Mouse (Mus musculus): ENCODE results near the gene Mrpl54. TPM values are rescaled to one million over a fixed set of nuclear protein-coding genes. Genes with fewer than 3 reads are reported as not detected.

Mrpl54 gene
- polyA plus RNA-seq, 1 experiment from 2014 or later = 130 TPM

DNA sequence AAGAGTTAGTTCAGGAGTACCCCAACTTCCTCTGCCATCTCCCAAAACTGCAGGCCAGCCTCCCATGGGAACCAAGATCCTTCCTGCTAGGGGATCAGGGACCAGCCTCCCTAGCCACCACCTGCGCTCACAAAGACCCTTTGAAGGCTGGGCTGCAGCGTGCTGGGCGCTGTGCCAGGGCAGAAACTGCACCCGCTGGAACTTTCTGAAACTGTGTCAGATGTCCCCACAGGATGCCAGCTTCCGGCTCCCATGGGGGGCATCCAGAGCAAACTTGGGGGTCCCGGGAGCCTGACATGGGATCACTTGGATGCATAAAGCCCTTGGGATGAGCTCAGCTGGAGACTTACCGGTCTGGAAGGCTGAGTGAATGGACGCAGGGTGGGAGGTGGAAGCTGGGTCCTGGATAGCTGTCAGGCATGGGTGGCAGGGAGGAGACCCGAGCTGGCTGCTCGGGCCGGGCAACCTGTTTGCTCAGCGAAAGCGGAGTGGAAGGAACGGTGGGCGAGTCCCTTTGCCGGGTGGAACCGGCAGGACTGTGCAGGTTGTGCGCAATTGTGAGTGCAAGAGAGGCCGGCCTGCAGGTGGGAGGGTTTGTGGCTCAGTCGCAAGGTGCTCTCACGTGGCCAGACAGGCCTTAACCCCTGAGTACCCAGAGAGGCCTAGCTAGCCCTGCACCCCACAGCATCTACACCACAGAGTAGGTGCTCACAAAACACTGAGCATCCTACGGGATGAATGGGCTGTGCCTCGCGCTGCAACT, 24.1 kb upstream of the Mrpl54 start:
- no peaks in the 10 kb centered on the region for H3K9me3 ChIP-seq (replicated peaks; ENCODE audit: control insufficient read depth, low read length, poor library complexity, severe bottlenecking)
- no peak overlapping the region for H3K27ac ChIP-seq (ENCODE audit: low read length)
- H3K4me2 ChIP-seq (ENCODE audit: low read length) = peak overlapping the region; percentile 23
- peak overlapping the region; percentile 11; the same call in 1 of the 2 replicates for H3K4me3 ChIP-seq (ENCODE audit: low read depth, low read length)
- H3K4me1 ChIP-seq (ENCODE audit: control insufficient read depth, insufficient read depth, low read length) = peaks cover 19% of the 10 kb centered on the region
- WGBS = 14% methylated on average over 24 of the region's 24 CpGs
- peaks cover 18% of the 10 kb centered on the region for H3K27me3 ChIP-seq (ENCODE audit: control insufficient read depth, insufficient read depth, low read depth, low read length)
- ATAC-seq = no peak
- H3K9ac ChIP-seq (ENCODE audit: low read depth, low read length) = no peak overlapping the region
- no peaks in the 10 kb centered on the region for H3K36me3 ChIP-seq (ENCODE audit: control insufficient read depth, insufficient read depth, low read length)

DNA sequence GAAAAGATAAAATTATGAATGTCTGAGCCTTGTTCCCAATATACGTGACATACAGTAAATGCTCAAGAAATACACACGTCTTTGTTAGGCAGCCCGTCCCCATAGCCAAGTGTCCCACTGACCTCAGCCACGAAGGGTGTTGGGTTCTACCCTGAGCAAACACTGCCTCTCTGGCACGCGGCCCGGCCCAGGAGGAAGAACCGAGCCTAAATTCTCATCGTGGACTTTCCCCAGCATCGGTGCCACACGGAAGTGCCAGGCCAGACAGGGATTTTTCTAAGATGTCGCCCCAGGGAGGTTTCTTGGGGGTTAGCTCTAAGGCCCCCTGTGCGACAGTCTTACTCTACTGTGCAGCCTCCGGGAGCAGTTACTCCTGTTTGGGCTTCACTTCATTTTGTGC, 23.1 kb upstream of the Mrpl54 start:
- no peak for ATAC-seq
- WGBS = 69% methylated on average over 14 of the region's 14 CpGs

DNA sequence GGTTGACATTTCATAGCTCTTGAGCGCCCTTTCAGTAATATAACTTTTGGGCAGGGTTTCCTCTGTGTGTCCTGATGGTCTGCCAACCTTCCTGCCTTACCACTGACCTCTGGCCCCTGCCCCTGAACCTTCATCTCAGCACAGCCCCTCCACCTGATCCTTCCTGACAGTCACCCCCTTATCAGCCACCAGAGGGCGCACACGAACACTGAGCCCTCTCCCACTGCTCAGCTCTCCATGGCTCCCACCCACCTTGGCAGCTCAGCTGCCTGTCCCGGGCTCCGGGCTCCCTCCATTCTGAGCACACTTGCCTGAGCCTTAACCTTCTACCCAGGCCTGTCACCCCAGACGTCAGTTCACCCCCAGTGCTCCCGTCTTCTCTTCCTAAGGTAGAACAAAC, 22.5 kb upstream of the Mrpl54 start:
- H3K4me1 ChIP-seq (ENCODE audit: control insufficient read depth, insufficient read depth, low read length) = peaks cover 11% of the 10 kb centered on the region
- H3K36me3 ChIP-seq (ENCODE audit: control insufficient read depth, insufficient read depth, low read length) = no peaks in the 10 kb centered on the region
- under 1% methylated on average over 7 of the region's 7 CpGs for WGBS
- no peak overlapping the region for H3K4me2 ChIP-seq (ENCODE audit: low read length)
- H3K9ac ChIP-seq (ENCODE audit: low read depth, low read length) = no peak overlapping the region
- no peak for ATAC-seq
- H3K27me3 ChIP-seq (ENCODE audit: control insufficient read depth, insufficient read depth, low read depth, low read length) = peaks cover 27% of the 10 kb centered on the region
- H3K27ac ChIP-seq (ENCODE audit: low read length) = no peak overlapping the region
- H3K4me3 ChIP-seq (ENCODE audit: low read depth, low read length) = no peak overlapping the region
- H3K9me3 ChIP-seq (replicated peaks; ENCODE audit: control insufficient read depth, low read length, poor library complexity, severe bottlenecking) = no peaks in the 10 kb centered on the region

More for the DNA sequence above, 23.1 kb upstream of the Mrpl54 start:
- Histone ChIP-seq H3K27ac (ENCODE audit: low read length) (no peak overlapping the region), H3K27me3 (ENCODE audit: control insufficient read depth, insufficient read depth, low read depth, low read length) (peaks cover 22% of the 10 kb centered on the region), H3K4me3 (ENCODE audit: low read depth, low read length) (no peak overlapping the region), H3K9me3 (replicated peaks; ENCODE audit: control insufficient read depth, low read length, poor library complexity, severe bottlenecking) (no peaks in the 10 kb centered on the region), H3K4me2 (ENCODE audit: low read length) (no peak overlapping the region), H3K9ac (ENCODE audit: low read depth, low read length) (no peak overlapping the region), H3K4me1 (ENCODE audit: control insufficient read depth, insufficient read depth, low read length) (peaks cover 15% of the 10 kb centered on the region), H3K36me3 (ENCODE audit: control insufficient read depth, insufficient read depth, low read length) (no peaks in the 10 kb centered on the region)

DNA sequence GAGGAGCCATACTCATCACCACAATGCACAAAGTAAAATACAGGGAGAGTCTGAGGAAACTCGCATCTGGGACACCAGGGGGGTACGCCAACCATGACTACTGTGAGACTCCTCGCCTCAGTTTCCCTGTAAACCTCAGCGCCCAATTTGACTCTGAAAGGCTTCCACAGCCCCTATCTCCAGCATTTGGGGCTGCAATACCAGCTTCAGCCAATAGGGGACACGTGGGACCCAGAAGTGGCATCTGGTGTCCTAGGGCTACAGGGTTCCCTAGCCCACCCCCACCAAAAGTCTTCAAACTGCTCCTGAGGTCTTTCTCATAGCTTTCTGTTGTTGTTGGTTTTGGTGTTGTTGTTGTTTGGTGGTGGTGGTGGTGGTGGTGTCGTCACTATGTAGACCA, 21.9 kb upstream of the Mrpl54 start:
- Histone ChIP-seq H3K4me3 (ENCODE audit: low read depth, low read length) (no peak overlapping the region), H3K4me1 (ENCODE audit: control insufficient read depth, insufficient read depth, low read length) (peaks cover 7% of the 10 kb centered on the region; the same call in 1 of the 2 replicates), H3K27ac (ENCODE audit: low read length) (no peak overlapping the region), H3K4me2 (ENCODE audit: low read length) (no peak overlapping the region), H3K36me3 (ENCODE audit: control insufficient read depth, insufficient read depth, low read length) (no peaks in the 10 kb centered on the region), H3K27me3 (ENCODE audit: control insufficient read depth, insufficient read depth, low read depth, low read length) (peaks cover 28% of the 10 kb centered on the region), H3K9me3 (replicated peaks; ENCODE audit: control insufficient read depth, low read length, poor library complexity, severe bottlenecking) (no peaks in the 10 kb centered on the region), H3K9ac (ENCODE audit: low read depth, low read length) (no peak overlapping the region)
- no peak for ATAC-seq
- 36% methylated on average over 6 of the region's 6 CpGs for WGBS

DNA sequence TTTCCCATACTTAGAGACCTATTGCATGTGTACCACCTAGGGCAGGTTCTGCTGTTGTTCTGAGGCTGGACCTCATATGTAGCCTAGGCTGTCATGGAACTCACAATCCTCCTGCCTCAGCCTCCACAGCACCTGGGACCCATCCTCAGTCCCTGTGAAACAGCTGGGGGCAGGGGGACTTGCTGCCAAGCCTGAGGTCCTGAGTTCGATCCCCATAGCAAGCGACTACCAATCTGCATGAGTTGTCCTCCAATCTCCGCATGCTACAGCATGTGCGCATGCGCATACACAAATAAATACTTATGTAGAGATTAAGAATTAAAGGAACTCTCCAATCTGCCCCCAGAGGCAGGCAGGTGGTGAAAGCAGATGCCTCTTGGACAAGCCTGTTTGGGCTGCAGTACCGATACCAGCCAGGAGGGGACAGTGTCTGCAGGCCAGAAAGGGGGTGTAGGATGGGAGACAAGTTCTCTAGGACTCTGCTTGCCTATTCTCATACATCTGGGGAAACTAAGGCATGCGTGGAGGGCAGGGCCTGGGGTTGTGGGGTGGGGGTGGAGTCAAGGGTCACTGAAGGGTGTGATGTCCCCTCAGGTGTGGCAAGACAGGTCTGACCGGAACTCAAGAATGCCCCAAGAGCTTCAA, 20.9 kb upstream of the Mrpl54 start:
- Histone ChIP-seq H3K27me3 (ENCODE audit: control insufficient read depth, insufficient read depth, low read depth, low read length) (peaks cover 28% of the 10 kb centered on the region), H3K27ac (ENCODE audit: low read length) (no peak overlapping the region), H3K9ac (ENCODE audit: low read depth, low read length) (no peak overlapping the region)

DNA sequence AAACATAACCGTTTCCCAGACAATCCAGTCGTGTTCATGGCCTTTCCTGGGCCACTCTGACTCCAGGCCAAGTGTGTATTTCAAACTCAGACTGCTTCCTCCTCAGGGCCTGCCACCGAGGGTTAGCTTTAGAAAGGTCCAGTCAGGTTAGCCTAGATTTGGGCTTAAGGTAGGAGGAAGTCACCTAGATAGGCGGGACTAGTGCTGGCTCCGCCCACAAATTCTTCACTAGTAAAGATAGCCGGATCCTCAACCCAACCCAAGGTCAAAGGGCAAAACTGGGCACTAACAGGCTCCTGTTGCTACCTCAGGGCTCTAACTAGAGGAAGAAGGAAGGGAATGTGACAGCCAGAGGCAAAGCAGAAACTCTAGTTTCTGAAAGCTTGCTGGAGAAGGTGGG, 19.9 kb upstream of the Mrpl54 start:
- ATAC-seq = no peak
- no peak overlapping the region for H3K4me2 ChIP-seq (ENCODE audit: low read length)
- peaks cover 7% of the 10 kb centered on the region; the same call in 1 of the 2 replicates for H3K4me1 ChIP-seq (ENCODE audit: control insufficient read depth, insufficient read depth, low read length)
- H3K27me3 ChIP-seq (ENCODE audit: control insufficient read depth, insufficient read depth, low read depth, low read length) = peaks cover 28% of the 10 kb centered on the region
- H3K4me3 ChIP-seq (ENCODE audit: low read depth, low read length) = no peak overlapping the region
- H3K9ac ChIP-seq (ENCODE audit: low read depth, low read length) = no peak overlapping the region
- H3K27ac ChIP-seq (ENCODE audit: low read length) = no peak overlapping the region
- 50% methylated on average over 6 of the region's 6 CpGs for WGBS
- H3K36me3 ChIP-seq (ENCODE audit: control insufficient read depth, insufficient read depth, low read length) = no peaks in the 10 kb centered on the region
- no peaks in the 10 kb centered on the region for H3K9me3 ChIP-seq (replicated peaks; ENCODE audit: control insufficient read depth, low read length, poor library complexity, severe bottlenecking)

More for the DNA sequence above, 20.9 kb upstream of the Mrpl54 start:
- Histone ChIP-seq H3K4me2 (ENCODE audit: low read length) (no peak overlapping the region), H3K4me3 (ENCODE audit: low read depth, low read length) (no peak overlapping the region), H3K36me3 (ENCODE audit: control insufficient read depth, insufficient read depth, low read length) (no peaks in the 10 kb centered on the region), H3K4me1 (ENCODE audit: control insufficient read depth, insufficient read depth, low read length) (peaks cover 7% of the 10 kb centered on the region; the same call in 1 of the 2 replicates), H3K9me3 (replicated peaks; ENCODE audit: control insufficient read depth, low read length, poor library complexity, severe bottlenecking) (no peaks in the 10 kb centered on the region)
- no peak for ATAC-seq
- 67% methylated on average over 8 of the region's 8 CpGs for WGBS

DNA sequence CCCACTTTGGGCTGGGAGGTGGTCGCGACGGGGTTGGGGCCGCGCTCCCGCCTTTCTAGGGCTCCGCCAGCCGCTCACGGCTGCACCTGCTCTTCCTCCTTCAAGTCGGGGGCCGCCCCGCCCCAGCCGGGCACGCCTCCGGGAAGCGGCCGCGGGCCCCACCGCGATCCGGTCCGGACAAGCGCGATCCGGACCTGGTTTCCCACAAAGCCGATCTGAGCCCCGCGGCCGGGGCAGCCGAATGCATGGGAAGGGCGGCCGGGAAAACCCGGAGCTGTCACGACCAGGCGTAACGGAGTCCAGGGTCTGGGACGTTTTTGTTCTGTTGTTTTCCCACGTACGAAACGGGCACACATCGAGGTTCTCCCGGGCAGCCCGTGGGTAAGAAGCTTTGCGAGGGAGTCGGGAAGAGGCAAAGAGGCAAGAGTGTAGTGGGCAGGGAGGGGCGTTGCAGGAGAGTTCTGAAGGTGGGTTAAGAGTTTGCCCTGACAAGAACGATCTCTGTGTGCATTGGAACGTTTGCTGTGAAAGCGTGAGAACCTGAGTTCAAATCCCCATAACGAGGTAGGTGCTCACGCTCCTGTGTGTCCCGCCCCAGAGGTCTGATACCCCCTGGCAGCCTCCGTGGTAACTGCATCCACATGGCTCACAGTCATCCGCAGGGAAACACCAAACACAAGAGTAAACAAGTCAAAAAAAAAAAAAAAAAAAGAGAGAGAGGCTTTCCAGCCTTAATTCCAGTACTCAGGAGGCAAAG, 19.1 kb upstream of the Mrpl54 start:
- Histone ChIP-seq H3K4me3 (ENCODE audit: low read depth, low read length) (peak overlapping the region; percentile 52), H3K4me2 (ENCODE audit: low read length) (peak overlapping the region; percentile 86), H3K27ac (ENCODE audit: low read length) (0 out of 2 replicates have a peak overlapping the region, but pooled peaks have one; percentile 12), H3K9ac (ENCODE audit: low read depth, low read length) (peak overlapping the region; percentile 76), H3K4me1 (ENCODE audit: control insufficient read depth, insufficient read depth, low read length) (peaks cover 7% of the 10 kb centered on the region; the same call in 1 of the 2 replicates), H3K9me3 (replicated peaks; ENCODE audit: control insufficient read depth, low read length, poor library complexity, severe bottlenecking) (no peaks in the 10 kb centered on the region), H3K36me3 (ENCODE audit: control insufficient read depth, insufficient read depth, low read length) (no peaks in the 10 kb centered on the region), H3K27me3 (ENCODE audit: control insufficient read depth, insufficient read depth, low read depth, low read length) (peaks cover 24% of the 10 kb centered on the region)
- ATAC-seq = peak; percentile 66
- 2% methylated on average over 54 of the region's 54 CpGs for WGBS

DNA sequence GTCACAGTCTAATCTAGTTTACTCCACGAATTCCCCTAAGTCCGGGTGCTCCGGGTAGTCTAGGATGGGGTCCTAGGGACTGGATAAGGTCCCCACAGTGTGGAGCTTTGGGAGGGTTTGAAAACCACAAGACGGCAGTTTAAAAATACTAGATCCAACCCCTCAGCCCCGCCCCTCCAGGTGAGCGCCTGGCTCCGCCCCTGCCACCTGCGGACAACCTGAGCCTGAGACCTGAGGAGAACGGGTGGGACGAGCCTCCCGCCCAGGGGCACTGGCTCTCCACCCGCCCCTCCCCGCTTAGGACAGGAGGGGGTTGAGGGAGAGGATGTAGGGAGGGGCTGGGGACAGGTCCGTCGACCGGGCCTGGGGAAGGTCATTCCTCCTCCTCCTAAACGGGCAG, 18.0 kb upstream of the Mrpl54 start:
- Histone ChIP-seq H3K4me2 (ENCODE audit: low read length) (peak overlapping the region; percentile 86; the same call in 1 of the 2 replicates), H3K9ac (ENCODE audit: low read depth, low read length) (peak overlapping the region; percentile 76; the same call in 1 of the 2 replicates), H3K27me3 (ENCODE audit: control insufficient read depth, insufficient read depth, low read depth, low read length) (peaks cover 15% of the 10 kb centered on the region), H3K36me3 (ENCODE audit: control insufficient read depth, insufficient read depth, low read length) (no peaks in the 10 kb centered on the region), H3K27ac (ENCODE audit: low read length) (no peak overlapping the region), H3K9me3 (replicated peaks; ENCODE audit: control insufficient read depth, low read length, poor library complexity, severe bottlenecking) (no peaks in the 10 kb centered on the region), H3K4me3 (ENCODE audit: low read depth, low read length) (0 out of 2 replicates have a peak overlapping the region, but pooled peaks have one; percentile 52), H3K4me1 (ENCODE audit: control insufficient read depth, insufficient read depth, low read length) (peaks cover 7% of the 10 kb centered on the region; the same call in 1 of the 2 replicates)
- ATAC-seq = no peak
- 14% methylated on average over 17 of the region's 17 CpGs for WGBS
